Mouse (Mus musculus) adrenal gland, adult (tissue): ENCODE data around the gene Acly.

Experiments used
- DNase-seq, 2 experiments: peaks; one replicate each; pipeline ENCODE4 v3.0.0; 2022 to 2023; ENCODE audit warnings: low spot score in 1 of 2; ENCODE audit not compliant: inconsistent age in 2 of 2

The Acly gene

GRCm38 (mm10) chr11:100513716-100514115 is 14.1 kb downstream of the Acly start:
- peak; percentile 87 to 92 for DNase-seq

DNA sequence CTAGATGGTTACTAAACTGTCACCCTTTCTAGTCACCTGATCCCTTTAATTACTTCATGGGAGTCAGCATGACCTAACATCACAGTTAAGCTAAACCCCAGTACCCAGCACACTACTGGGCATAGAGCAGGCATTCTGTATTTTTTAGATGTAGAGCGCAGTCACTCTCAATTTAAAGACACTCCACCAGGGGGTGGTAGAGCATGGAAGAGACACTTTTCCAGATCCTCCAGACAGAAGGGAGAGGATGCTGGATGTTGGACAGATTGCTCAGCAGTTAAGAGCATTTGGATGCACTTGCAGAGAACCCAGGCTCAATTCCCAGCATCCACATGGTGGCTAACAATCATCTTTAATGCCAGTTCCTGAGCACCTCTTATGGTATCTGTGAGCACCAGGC is 15.4 kb downstream of the Acly start:
- peak in 1 of 2 experiments; percentile 82 for DNase-seq

GRCm38 (mm10) chr11:100510556-100510955 is 17.2 kb downstream of the Acly start:
- no peak for DNase-seq

- DNase-seq: no peak
Observed at GRCm38 (mm10) chr11:100505997-100506396, 21.8 kb downstream of the Acly start.

GRCm38 (mm10) chr11:100504990-100505660 is 22.7 kb downstream of the Acly start:
- DNase-seq: peak in 1 of 2 experiments; percentile 60

- no peak for DNase-seq
Observed at GRCm38 (mm10) chr11:100501321-100501720, 26.5 kb downstream of the Acly start.

GRCm38 (mm10) chr11:100500651-100501050 is 27.1 kb downstream of the Acly start:
- no peak for DNase-seq

GRCm38 (mm10) chr11:100500241-100500640 is 27.6 kb downstream of the Acly start:
- no peak for DNase-seq

DNA sequence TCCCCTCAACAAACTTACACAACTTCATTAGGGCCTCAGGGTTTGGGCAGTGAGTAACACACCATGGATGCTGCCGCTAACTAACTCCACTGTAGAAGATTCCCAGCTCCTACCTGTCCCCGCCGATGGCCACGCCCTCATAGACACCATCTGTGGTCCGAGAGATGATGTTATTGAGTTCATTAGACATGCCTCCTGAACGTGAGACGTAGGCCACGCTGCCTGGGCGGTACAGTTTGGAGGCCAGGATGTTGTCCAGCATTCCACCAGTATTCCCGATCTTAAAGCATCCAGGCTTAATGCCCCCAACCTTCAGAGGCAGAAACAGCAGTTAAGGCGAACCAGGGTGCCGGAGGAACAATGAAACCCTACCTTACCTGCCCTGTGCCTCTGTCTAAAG is 34.0 kb downstream of the Acly start:
- DNase-seq: no peak

DNA sequence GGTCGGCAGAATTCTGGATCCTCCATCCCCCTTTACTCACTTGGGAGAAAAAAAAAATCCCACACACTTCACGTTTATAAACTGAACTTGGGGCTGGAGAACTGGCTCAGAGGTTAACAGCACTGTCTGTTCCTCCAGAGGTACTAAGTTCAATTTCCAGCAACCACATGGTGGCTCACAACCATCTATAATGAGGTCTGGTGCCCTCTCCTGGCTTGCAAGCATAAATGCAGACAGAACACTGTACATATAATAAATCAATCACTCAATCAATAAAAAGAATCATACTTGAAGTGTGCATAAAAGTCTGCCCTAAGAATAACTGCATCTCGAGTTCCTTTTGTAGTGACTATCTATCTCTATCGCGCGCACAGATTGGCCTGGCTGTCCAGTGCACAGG is 36.8 kb downstream of the Acly start:
- DNase-seq: no peak

DNA sequence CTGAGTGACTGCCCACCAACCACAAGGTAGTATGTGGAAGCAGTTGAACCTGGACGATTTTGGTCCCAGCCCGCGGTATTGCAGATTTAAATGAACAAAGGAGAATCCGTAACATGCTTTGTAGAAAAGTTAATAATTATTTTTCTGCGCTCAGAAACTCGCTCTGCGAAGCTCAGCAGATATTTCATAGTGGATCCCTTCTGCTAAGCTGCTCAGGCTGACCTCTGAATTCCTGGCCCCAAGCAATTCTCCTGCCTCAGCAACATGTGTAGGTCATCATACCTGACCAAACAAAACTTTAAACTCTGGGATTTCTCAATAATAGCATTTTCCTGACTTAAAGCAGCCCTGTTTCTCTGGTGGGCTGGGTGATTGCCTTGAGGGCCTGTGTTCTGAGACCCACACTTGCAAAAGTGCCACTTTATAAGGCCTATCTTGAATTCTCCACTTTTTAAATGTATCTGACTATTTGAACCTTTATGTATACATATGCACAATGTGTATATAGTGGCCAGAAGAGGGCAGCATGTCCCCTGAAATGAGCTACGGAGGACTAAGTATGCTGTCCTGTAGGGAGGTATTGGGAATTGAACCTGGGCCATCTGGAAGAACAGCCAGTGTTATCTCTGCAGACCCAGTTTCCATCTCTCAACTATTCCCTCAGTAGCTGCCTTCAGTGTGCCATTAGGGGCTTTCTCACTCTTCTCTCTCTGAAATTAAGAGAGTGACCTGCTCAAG is 41.8 kb downstream of the Acly start:
- peak in 1 of 2 experiments; percentile 58 for DNase-seq

DNA sequence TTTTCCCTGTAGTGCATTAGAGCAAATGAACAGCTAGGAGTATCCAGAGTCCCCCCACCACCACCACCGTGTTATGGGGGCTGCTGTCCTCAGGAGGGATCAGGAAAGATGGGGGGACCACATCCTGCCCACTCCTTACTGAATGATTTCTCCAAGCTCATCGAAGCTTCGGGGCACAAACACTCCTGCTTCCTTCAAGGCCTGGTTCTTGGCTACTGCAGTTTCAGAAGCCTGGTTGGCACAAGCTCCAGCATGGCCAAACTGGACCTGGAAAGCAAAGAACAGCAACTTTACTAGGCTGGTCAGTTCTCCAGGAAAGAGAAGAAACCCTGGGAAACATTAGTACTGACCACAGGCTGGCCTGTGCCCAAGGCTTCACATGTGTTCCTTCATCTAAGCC is 43.3 kb downstream of the Acly start:
- peak in 1 of 2 experiments; percentile 59 for DNase-seq

GRCm38 (mm10) chr11:100479152-100479551 is 48.6 kb downstream of the Acly start:
- peak in 1 of 2 experiments; percentile 60 for DNase-seq

GRCm38 (mm10) chr11:100476281-100476680 is 51.5 kb downstream of the Acly start:
- no peak for DNase-seq

DNA sequence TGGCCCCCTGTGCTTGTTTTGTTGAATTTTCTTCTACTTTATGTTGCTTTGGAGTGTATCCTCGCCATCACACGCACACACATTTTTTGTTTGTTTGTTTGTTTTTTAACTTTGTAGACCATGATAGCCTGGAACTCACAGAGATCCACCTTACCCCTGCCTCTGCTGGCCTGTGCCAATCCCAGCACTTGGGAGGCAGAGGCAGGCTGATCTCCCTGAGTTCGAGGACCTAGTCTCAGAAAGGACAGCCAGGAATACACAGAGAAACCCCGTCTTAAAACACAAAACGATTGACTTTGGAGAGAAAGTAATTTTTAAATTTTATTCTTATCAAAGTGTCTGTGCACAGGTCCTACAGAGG is 54.9 kb downstream of the Acly start:
- no peak for DNase-seq

DNA sequence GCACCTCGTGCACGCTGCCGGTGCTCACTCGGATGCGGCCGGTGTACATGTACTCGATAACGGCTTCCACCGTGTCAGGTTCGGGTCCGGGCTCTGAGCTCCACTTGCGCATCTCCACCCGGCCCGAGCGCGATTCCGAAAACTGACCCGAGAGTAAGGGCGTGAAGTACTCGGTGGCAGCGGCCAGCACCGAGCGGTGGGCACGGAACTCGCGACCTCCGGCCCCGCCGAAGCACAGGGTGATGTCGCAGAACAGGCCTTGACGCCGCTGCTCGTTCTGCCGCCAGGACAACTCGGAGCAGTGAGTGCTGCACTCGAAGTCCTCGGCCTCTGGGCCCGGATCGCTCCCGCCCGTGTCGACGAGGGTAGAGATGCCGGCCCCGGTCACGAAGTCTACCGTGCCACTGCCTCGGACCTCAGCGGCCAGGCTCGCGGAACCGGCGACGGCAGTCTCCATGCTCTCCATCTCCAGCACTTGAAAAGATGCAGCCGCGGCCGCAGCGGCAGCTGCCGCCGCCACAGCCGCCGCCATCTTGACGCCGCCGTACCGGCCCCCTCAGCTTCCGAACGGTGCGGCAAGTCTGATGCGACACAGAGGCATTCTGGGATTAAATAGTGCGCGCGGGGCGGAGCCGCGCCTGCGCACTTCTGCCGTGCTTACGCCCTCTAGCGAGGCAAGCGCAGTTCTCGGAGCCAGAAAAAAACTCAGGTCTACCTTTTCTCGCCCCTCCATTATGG is 55.4 kb downstream of the Acly start, which contains the start of gene Klhl11:
Gene Klhl11, minus strand, starts transcription at position 545 of the 738 bp plus-strand sequence.
- peak; percentile 93 to 97 for DNase-seq

DNA sequence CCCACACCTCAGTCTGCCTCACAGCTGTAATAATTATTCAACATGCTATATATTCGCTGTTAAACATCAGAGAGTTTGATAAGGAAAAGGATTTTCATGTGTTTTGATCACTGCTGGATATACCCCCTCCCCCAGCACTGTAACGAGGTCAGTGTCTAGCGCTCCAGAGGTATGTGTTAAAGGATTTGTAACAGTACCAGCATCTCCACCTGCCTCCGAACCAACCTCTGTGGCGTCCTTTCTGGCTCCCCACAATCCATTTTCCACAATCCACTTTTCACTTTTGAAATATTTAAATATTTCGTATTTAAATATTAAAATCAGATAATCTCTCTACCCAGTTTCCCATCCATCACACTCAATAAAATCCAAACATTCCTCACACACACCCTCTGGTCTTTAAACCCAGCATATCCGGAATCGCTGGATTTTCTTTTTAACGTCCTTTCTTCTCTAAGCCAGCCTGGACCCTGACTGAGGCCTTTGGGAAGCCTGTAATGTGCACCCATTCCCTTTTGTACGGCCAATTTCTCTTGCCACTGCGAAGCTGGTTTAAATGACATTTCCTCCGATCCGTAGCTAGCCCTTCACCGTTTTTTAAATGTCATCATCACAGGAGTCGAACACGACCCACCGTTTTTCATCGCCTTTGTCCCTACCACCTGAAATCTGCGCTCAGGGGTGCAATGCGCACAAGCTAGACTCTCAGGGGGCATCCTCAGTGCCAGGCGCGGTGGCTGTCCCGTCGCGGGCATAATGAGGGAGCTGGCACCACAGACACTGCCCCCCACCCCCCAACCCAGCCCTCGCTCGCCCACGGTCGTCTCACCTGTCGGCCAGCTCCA is 56.2 kb downstream of the Acly start:
- peak in 1 of 2 experiments; percentile 62 for DNase-seq

DNA sequence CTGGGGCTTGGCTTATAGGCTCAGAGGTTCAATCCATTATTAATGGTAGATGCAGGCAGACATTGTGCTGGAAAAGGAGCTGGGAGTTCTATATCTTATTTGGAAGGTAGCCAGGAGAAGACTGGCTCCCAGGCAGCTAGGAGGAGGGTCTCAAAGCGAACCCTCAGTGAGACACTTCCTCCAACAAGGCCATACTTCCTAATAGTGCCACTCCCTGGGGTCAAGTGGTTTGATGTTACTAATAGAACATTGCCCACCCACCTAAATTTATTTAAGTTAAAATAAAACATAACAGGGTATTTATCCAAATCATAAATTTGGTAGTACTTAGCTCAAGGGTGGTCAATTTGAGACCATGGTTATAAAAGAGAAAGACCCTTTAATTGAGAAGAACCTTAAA is 62.0 kb downstream of the Acly start:
- no peak for DNase-seq

- DNase-seq: no peak
Observed at GRCm38 (mm10) chr11:100465229-100465792, 62.5 kb downstream of the Acly start.

- DNase-seq: no peak
Observed at GRCm38 (mm10) chr11:100462699-100463098, 65.1 kb downstream of the Acly start.

DNA sequence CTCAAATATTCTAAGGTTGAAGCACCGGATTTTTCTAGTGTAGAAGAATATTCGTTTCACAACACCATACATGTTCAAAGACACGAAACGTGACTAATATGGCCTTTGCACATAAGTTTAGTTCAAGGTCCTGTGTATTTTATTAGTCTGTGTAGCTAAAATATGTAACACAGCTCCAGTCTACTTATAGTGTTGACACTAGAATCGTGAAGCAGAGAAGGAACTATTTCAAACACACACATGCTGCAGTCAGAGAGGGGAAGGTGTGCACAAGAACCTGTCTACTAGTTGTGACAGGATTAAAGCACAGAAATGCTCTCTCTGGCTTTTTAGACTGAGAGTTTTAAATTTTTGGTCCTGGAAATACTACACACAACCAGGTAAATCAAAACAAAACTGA is 70.1 kb downstream of the Acly start:
- DNase-seq: no peak
